Mouse (Mus musculus) intestine, postnatal 0 days (tissue): ENCODE measurements at regions not wholly inside any gene's neighbourhood (a gene's known extent, or its start where the extent isn't known, plus 50 kb on each side); places are given as distances from the start of the nearest gene placed in this dataset.
A peak's percentile ranks its signal among the peaks of the same experiment; 100 is the strongest.
"Not testable (repeated sequence)": the region's sequence is repeated elsewhere in the genome, so short reads cannot be mapped to it uniquely, and the experiment has no call there.

Source experiments
- ATAC-seq: fragments of 200-750 bp; cut with Nextera tagmentation; 2 replicates; pipeline ENCODE4 v1.8.0; 2017; ENCODE audit warnings: mild to moderate bottlenecking, moderate TSS enrichment, moderate library complexity
- H3K27ac ChIP-seq: fragments of 300-500 bp; sonication (generic); 2 replicates; pipeline ENCODE4 v1.5.1; 2014; ENCODE audit warnings: mild to moderate bottlenecking, low read depth, low read length, moderate library complexity
- H3K27me3 ChIP-seq: fragments of 300-500 bp; sonication (generic); replicated peaks from 2 replicates; pipeline ENCODE4 v1.6.1; 2014; ENCODE audit warnings: low read length, mixed read lengths; ENCODE audit not compliant: control insufficient read depth, insufficient read depth
- H3K36me3 ChIP-seq: fragments of 300-500 bp; sonication (generic); 2 replicates; pipeline ENCODE4 v1.6.1; 2014; ENCODE audit warnings: mild to moderate bottlenecking, moderate library complexity; ENCODE audit not compliant: control insufficient read depth, insufficient read depth
- H3K4me1 ChIP-seq: fragments of 300-500 bp; sonication (generic); replicated peaks from 2 replicates; pipeline ENCODE4 v1.6.1; 2014; ENCODE audit warnings: antibody characterized with exemption, low read length, mixed read lengths; ENCODE audit not compliant: control insufficient read depth, insufficient read depth
- H3K4me2 ChIP-seq: fragments of 300-500 bp; sonication (generic); replicated peaks from 2 replicates; pipeline ENCODE4 v1.6.1; 2014; ENCODE audit warnings: low read depth, mild to moderate bottlenecking, moderate library complexity
- H3K4me3 ChIP-seq: fragments of 300-500 bp; sonication (generic); 2 replicates; pipeline ENCODE4 v1.5.1; 2014; ENCODE audit warnings: low read depth, low read length
- H3K9ac ChIP-seq: fragments of 300-500 bp; sonication (generic); 2 replicates; pipeline ENCODE4 v1.6.1; 2014; ENCODE audit warnings: mild to moderate bottlenecking, low read depth, low read length
- H3K9me3 ChIP-seq: fragments of 300-500 bp; sonication (generic); 2 replicates; pipeline ENCODE4 v1.6.1; 2016; ENCODE audit warnings: mixed run types; ENCODE audit not compliant: control insufficient read depth
- CTCF ChIP-seq: sonication (generic); IDR thresholded peaks from 2 replicates; pipeline ENCODE4 v1.5.1; 2016; ENCODE audit warnings: low read depth, mild to moderate bottlenecking, control low read depth, antibody characterized with exemption, moderate library complexity
- WGBS: fragments of 180-500 bp; shearing (Covaris S2); extraction: QIAGEN DNeasy Blood & Tissue Kit; methylation state at CpG from one replicate; pipeline ENCODE4 v1.1.7; 2014; 5-methylcytosine and 5-hydroxymethylcytosine counted together

GRCm38 (mm10) chr17:76545566-76545965, 993.8 kb upstream of the Fam98a start:
- H3K4me2 ChIP-seq: no peak overlapping the region
- H3K4me1 ChIP-seq: no peaks in the 10 kb centered on the region
- no peak overlapping the region for H3K4me3 ChIP-seq
- no peak for TF ChIP-seq CTCF
- H3K36me3 ChIP-seq: no peaks in the 10 kb centered on the region
- peaks cover 14% of the 10 kb centered on the region for H3K27me3 ChIP-seq
- no peak for ATAC-seq
- 78% methylated on average over 3 of the region's 3 CpGs for WGBS
- no peak overlapping the region for H3K9ac ChIP-seq
- no peaks in the 10 kb centered on the region for H3K9me3 ChIP-seq
- H3K27ac ChIP-seq: no peak overlapping the region

GRCm38 (mm10) chr17:76535772-76536171, 984.0 kb upstream of the Fam98a start:
- Histone ChIP-seq H3K9me3 (no peaks in the 10 kb centered on the region), H3K4me1 (no peaks in the 10 kb centered on the region), H3K4me3 (no peak overlapping the region), H3K27ac (no peak overlapping the region), H3K27me3 (peaks cover 27% of the 10 kb centered on the region), H3K36me3 (no peaks in the 10 kb centered on the region), H3K9ac (no peak overlapping the region), H3K4me2 (no peak overlapping the region)
- no peak for TF ChIP-seq CTCF
- peak; percentile 83 for ATAC-seq

GRCm38 (mm10) chr17:76501732-76502131, 950.0 kb upstream of the Fam98a start:
- no peak overlapping the region for H3K27ac ChIP-seq
- H3K4me1 ChIP-seq: no peaks in the 10 kb centered on the region
- no peak for ATAC-seq
- no peaks in the 10 kb centered on the region for H3K36me3 ChIP-seq
- no peaks in the 10 kb centered on the region for H3K9me3 ChIP-seq
- H3K9ac ChIP-seq: no peak overlapping the region
- no peaks in the 10 kb centered on the region for H3K27me3 ChIP-seq
- no peak for TF ChIP-seq CTCF
- no peak overlapping the region for H3K4me3 ChIP-seq
- no peak overlapping the region for H3K4me2 ChIP-seq

GRCm38 (mm10) chr17:76500446-76500845, 948.7 kb upstream of the Fam98a start:
- Histone ChIP-seq H3K9me3 (no peaks in the 10 kb centered on the region), H3K27me3 (no peaks in the 10 kb centered on the region), H3K4me1 (no peaks in the 10 kb centered on the region), H3K27ac (no peak overlapping the region), H3K9ac (no peak overlapping the region), H3K4me3 (no peak overlapping the region), H3K36me3 (no peaks in the 10 kb centered on the region), H3K4me2 (no peak overlapping the region)
- no peak for ATAC-seq
- 81% methylated on average over 4 of the region's 4 CpGs for WGBS
- TF ChIP-seq CTCF: no peak

GRCm38 (mm10) chr17:76499981-76500380, 948.2 kb upstream of the Fam98a start:
- H3K9ac ChIP-seq, H3K4me2 ChIP-seq, H3K36me3 ChIP-seq, H3K27me3 ChIP-seq, H3K4me3 ChIP-seq, H3K4me1 ChIP-seq, ATAC-seq, H3K9me3 ChIP-seq, H3K27ac ChIP-seq: not testable (repeated sequence)

- WGBS: 78% methylated on average over 3 of the region's 3 CpGs
- ATAC-seq: no peak
- no peaks in the 10 kb centered on the region for H3K4me1 ChIP-seq
- no peaks in the 10 kb centered on the region for H3K27me3 ChIP-seq
- no peaks in the 10 kb centered on the region for H3K36me3 ChIP-seq
- H3K4me2 ChIP-seq: no peak overlapping the region
- H3K27ac ChIP-seq: no peak overlapping the region
- TF ChIP-seq CTCF: no peak
- H3K9ac ChIP-seq: no peak overlapping the region
- H3K9me3 ChIP-seq: no peaks in the 10 kb centered on the region
- H3K4me3 ChIP-seq: no peak overlapping the region
These were observed 935.6 kb upstream of the Fam98a start for GRCm38 (mm10) chr17:76487347-76487746.

GRCm38 (mm10) chr17:76484130-76484529, 932.4 kb upstream of the Fam98a start:
- no peak for TF ChIP-seq CTCF
- Histone ChIP-seq H3K4me3 (no peak overlapping the region), H3K27ac (no peak overlapping the region), H3K9me3 (no peaks in the 10 kb centered on the region), H3K36me3 (no peaks in the 10 kb centered on the region), H3K4me1 (no peaks in the 10 kb centered on the region), H3K27me3 (no peaks in the 10 kb centered on the region), H3K4me2 (no peak overlapping the region), H3K9ac (no peak overlapping the region)
- 51% methylated on average over 2 of the region's 2 CpGs for WGBS
- no peak for ATAC-seq
